Mouse (Mus musculus) spleen, postnatal 4 days (tissue): ENCODE data around the gene Irgc1.
"Not testable (repeated sequence)": the region's sequence is repeated elsewhere in the genome, so short reads cannot be mapped to it uniquely, and the experiment has no call there.

Source experiments
- DNase-seq, 2 experiments: peaks; one replicate each; pipeline ENCODE4 v3.0.0; 2022; ENCODE audit warnings: low spot score in 2 of 2

Gene Irgc1

DNA sequence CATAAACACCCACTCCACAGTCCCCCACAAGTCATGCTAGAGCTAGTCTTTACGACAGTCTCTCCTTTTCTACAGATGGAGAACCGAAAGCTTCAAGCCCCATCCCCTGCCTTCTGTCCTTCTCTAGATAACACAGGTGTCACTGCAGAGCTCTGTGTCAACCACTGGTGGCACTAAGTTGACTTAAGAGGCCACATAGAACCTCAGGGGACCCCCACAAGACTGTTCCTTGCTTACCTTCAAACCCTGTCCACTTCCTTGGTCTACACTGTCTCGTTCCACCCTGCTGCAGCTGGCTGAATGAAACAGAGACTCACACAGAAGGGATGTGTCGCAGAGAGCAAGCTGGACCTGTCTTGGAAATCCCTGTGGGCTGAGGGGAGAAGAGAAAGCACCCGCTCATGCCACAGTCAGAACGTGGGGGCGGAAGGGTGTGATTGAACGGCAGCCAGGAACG lies at the start of gene Irgc1:
TSS of gene Irgc1 (minus strand) at position 443 of the 457 bp plus-strand sequence.
- DNase-seq = no peak

DNA sequence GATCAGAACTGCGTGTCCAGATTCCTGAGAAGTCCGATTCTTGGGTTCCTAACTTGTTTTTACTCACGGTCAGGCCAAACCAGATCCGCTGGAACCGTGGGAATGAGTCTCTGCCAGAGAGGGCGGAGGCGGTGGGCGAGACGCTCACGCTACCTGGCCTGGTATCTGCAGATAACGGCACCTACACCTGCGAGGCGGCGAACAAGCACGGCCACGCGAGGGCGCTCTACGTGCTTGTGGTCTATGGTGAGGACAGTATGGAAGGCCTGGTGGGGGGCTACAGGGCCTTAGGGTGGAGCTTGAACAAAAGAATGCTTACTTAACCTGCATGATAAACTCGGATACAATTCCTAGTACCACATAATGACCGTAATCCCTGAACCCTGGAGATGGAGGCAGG lies 49.4 kb upstream of the Irgc1 start:
- peak; percentile 57 to 80 for DNase-seq

DNA sequence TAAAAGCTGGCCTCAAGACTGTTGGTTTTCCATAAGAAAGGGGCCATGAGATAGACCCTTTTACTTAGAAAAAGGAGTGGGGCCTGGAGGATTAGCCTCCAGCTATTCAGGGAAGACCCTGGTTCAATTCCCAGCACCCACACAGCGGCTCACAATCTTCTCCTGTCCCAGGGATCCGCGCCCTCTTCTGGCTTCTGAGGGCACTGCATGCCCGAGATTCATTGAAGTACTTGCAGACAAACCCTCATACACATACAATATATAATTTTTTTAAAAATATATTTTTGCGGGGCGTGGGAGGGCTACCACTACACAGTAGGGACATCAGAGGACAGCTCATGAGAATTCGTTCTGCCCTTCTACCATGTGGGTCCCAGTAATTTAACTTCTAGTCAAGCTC lies 48.8 kb upstream of the Irgc1 start:
- peak; percentile 54 to 82 for DNase-seq

DNA sequence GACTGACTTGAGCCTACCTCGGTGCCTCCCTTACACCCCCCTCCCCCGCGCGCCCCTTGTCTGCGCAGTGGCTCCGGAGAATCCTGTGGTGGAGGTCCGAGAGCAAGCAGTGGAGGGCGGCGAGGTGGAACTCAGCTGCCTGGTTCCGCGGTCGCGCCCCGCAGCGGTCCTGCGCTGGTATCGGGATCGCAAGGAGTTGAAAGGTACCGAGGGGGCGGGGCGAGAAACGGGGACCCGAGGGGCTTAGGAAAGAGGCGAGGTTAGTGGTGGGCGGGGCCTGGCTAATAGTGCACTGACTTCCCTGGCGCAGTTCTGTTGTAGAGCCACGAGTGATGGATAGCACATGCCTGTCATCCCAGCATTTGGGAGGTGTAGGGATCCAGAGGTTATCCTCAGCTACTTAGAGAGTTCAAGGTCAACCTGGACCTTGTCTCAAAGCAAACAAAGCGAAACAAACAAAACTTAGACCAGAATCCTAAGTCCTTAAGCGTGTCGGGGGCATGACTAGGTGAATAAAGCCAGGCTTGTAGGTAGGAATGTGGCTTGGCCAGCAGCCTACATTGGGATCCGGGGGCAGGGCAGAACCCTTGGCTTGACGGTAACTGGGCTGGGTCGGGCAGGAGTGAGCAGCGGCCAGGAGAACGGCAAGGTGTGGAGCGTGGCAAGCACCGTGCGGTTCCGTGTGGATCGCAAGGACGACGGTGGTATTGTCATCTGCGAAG lies 47.9 kb upstream of the Irgc1 start:
- DNase-seq = no peak

- no peak for DNase-seq
Measured at GRCm38 (mm10) chr7:24488303-24488702, 36.2 kb upstream of the Irgc1 start.

DNA sequence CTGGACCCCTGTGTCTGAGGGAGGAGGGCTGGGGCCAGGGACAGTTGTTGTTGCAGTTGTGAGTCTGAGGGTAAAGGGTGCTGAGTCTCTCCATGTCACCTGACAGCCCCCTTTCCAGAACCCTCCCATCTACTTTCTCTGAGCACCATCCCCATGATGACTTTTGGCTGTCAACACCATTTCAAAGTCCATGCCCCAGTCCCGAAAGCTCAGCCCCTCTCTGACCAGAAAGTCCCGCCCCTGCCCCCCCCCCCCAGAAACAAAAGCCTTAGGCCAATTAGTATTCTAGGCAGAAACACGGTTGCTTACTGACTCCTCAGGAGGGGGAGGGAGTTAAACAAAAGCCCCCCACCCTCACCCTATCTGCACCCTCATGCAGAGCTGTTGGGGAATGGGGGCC lies 35.3 kb upstream of the Irgc1 start:
- DNase-seq = no peak

DNA sequence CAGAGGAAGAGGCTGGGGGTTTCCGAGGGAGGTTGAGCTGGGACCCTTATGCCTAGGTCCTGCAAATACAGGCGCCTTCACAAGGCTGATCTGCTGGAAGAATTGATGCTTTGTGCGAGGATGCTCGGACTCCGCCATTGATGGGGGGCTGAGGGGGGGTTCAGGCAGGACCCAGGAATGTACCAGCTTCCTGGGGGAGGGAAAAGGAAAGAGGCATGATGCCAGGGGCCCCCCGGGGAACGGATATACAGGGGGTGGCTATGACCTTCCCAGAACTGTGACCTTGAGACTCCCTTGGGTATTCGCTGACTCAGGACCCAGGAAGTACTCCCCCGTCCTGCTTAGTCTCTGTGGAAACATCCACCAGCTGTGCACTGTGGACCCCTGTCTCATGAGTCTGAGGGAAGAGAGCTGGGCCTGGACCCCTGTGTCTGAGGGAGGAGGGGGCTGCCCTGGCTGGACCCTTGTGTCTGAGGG lies 34.6 kb upstream of the Irgc1 start:
- no peak for DNase-seq

DNA sequence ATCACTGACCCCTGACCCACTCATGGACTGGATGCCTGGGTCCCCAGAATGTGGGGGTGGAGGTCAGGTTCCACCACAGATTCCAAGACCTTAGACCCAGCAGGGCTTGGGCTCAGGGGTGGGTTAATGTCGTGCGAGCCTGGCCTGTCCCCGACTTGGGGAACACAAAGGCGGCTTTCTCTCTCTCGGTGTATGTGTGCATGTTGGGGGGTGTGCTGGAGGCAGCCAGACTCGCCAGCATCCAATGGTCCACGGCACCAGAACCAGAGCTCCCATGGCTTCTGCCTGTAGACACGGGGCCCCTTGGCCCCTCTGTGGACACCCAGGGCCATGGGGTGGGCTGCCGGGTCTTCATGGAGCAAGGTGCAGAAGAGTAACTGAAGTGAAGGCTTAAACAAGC lies 33.4 kb upstream of the Irgc1 start:
- DNase-seq = no peak

- DNase-seq = not testable (repeated sequence)
Measured at GRCm38 (mm10) chr7:24483291-24483690, 31.2 kb upstream of the Irgc1 start.

DNA sequence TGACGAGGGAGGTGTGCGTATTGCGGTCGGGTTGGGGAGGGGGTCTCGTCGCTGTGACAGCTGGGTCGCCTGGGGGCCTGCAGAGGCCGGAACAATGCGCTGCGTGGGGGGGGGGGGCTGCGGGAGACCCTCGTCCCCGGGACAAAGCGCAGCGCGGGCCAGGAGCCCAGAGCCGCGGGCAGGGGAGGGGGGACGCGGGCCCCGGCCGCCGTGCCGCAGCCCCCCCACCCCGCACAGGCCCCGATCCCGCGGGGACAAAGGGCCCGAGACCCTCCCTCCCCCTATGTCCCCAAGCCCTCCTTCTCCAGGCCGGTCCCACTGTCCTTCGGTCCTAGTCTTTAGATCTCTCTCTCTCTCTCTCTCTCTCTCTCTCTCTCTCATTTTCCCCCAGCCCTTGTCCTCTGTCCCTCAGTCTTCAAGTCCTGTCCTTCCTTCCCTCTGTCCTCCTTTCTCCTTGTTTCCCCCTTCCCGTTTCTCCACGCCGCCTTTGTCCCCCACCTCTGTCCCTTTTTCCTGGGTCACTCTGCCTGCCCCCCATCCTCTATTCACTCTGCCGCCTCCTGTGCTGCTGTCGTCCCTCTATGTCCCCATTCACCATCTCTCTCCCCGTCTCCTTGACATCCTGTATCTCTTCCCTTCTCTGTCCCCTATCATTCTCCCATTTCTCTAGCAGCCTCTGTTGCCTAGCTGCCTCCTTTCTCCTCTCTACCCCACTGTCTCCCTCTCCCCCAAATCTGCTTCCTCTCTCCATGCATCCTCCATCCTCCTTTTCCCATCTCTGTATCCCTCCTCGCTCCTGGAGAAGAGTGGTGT lies 30.3 kb upstream of the Irgc1 start:
- DNase-seq = no peak

GRCm38 (mm10) chr7:24481474-24482207 lies 29.5 kb upstream of the Irgc1 start, which contains the start of gene Cadm4:
Cadm4 (plus strand) TSS chr7:24482023.
- DNase-seq = peak; percentile 80 to 91

DNA sequence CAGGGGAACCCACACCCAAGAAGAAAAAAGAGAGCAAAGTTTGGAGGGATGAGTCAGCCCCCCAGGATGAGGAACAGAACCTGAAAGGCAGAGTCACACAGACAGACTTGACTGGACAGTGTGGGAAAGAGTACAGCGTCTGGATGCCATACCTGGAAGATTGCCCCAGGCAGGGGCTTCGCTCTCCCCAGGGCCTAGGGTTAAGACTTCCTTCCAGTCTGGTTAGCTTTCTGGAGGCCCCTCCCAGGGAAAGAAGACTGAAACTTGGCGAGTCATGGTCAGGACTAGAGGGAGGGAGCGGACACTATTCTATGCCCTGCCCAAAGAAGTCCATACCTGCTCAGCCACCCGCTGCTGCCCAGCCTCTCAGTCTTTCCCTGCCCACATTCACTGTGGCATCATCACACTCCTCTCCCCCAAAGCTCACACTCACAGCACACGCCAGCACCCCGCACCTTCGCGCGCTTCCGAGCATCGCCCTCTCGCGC lies 28.9 kb upstream of the Irgc1 start:
- DNase-seq = no peak

DNA sequence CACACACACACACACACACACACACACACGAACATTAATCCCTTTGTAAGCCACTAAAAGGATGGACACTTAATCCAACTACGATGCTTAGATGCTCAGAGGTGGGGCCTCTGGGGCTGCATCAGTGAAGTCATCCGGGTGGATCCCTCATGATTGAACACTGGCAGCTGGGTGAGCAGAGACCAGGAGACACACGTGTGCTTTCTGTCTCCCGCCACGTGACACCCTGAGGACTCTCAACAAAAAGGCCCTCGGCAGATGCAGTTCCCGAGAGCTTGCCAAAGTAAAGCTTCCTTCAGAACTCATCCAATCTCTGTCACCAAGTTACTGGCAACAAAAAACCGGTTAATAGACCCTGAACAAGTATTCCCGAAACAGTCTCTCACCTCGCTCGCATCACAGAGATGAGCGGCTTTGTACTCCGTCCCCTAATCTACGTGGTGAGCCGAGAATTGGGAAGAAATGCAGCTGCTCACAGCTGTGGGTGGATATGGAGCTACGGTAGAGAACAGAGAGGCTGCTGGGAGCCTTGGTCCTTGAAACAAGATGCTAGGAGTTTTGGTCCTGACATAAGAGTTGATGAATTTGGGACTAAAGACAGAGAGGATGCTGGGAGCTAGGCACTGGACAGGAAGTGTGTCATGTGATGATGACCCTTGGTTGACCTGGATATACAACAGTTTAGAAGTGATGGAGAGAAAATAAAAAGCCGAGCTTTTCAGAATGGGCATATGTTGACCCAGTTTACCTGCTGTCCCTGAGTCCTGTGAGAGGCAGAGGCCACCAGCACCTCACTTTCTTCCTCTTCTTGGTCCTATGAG lies 28.2 kb upstream of the Irgc1 start:
- DNase-seq = no peak

- no peak for DNase-seq
Measured at GRCm38 (mm10) chr7:24479685-24480084, 27.6 kb upstream of the Irgc1 start.

- DNase-seq = no peak
Measured at GRCm38 (mm10) chr7:24478911-24479310, 26.8 kb upstream of the Irgc1 start.

GRCm38 (mm10) chr7:24476856-24477255 lies 24.8 kb upstream of the Irgc1 start:
- DNase-seq = no peak

DNA sequence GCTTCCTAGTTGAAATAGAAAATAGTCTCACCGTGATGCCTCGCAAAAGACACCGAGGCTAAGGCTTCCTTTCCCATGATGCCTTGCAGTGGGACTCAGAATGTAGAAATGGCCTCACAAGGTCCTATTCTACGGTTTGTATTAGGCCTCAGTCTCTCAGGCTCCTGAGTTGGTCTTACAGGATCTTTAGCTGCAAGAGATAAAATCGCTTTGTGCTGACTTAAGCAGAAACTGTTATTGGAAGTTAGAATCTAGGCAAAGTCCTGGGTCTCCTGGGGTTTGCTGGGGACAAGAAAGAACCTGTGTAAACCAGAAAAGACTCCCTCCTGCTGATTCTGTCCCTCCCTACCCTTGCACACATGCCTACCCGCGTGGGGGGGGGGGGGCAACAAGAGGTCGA lies 24.2 kb upstream of the Irgc1 start:
- DNase-seq = no peak

GRCm38 (mm10) chr7:24474811-24475506 lies 22.9 kb upstream of the Irgc1 start:
- no peak for DNase-seq

DNA sequence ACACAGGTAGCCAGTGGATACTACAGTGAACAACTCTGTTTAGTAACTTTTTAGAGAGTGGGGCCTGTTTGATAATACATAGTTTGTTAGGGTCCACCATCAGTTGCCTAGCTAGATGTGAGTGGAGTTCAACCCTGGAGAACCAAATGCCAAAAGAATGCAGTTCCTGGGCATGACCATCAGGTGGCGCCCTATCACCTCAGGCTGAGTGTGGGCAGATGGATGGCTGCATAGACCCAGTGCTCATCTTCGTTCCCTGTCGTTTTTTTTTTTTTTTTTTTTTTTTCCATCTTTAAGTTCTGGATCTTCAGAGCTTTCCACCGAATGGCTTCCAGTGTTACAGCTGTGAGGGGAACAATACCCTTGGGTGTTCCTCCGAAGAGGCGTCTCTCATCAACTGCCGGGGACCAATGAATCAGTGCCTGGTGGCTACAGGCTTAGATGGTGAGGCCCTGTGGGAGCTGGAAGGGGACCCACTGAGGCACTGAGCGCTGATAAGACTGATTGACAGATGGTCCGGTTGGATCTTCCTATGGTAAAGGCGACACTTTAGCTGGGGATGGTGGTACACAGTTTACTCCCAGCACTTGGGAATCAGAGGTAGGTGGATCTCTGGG lies 21.9 kb upstream of the Irgc1 start:
- DNase-seq = peak; percentile 61 to 87

DNA sequence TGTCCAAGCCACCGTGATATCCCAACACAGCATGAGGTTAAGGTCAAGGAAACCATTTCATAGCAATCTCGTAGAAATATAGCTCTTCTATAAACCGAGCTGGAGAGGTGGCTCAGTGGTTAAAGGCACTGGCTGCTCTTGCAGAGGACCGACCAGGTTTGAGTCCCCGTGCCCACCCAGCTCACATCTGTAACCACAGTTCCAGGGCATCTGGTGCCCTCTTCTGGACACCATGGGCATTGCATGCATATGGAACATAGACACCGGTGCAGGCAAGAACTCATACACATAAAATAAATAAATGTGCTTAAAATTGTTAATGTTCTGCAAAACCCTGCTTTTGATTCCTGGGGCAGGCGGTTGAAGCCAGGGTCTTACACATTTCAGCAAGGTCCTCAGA lies 20.8 kb upstream of the Irgc1 start:
- peak; percentile 29 to 74 for DNase-seq
